Mouse (Mus musculus) small intestine, adult 2 months (tissue): ENCODE results near the gene Tmem120a. TPM values are rescaled to one million over a fixed set of nuclear protein-coding genes. Genes with fewer than 3 reads are reported as not detected.

ENCODE experiments used
- H3K27ac ChIP-seq: fragments of 200-500 bp; 2 replicates; pipeline ENCODE4 v1.5.1; 2012; ENCODE audit warnings: low read depth, low read length, control low read depth, inconsistent platforms; ENCODE audit not compliant: insufficient read depth
- H3K27me3 ChIP-seq: fragments of 200-500 bp; 2 replicates; pipeline ENCODE4 v1.6.1; 2012; ENCODE audit warnings: mild to moderate bottlenecking, moderate library complexity, low read length, inconsistent platforms; ENCODE audit not compliant: control insufficient read depth, insufficient read depth
- H3K36me3 ChIP-seq: fragments of 200-500 bp; 2 replicates; pipeline ENCODE4 v1.6.1; 2012; ENCODE audit warnings: mild to moderate bottlenecking, low read length, control low read depth, inconsistent platforms; ENCODE audit not compliant: control insufficient read depth, insufficient read depth
- H3K4me1 ChIP-seq: fragments of 200-500 bp; 2 replicates; pipeline ENCODE4 v1.6.1; 2012; ENCODE audit warnings: low read length, inconsistent platforms, mixed read lengths; ENCODE audit not compliant: control insufficient read depth, insufficient read depth, insufficient read length
- H3K4me3 ChIP-seq: fragments of 200-500 bp; 2 replicates; pipeline ENCODE4 v1.5.1; 2012; ENCODE audit warnings: low read depth, mild to moderate bottlenecking, control low read depth, inconsistent platforms, low read length, moderate library complexity
- CTCF ChIP-seq: fragments of 200-500 bp; IDR thresholded peaks from 2 replicates; pipeline ENCODE4 v1.5.1; 2012; ENCODE audit warnings: low read depth, mild to moderate bottlenecking, control low read depth, inconsistent platforms, low read length, moderate library complexity, mixed read lengths; ENCODE audit not compliant: insufficient replicate concordance, insufficient read length; ENCODE audit errors: extremely low read depth
- POLR2A ChIP-seq: fragments of 200-500 bp; IDR thresholded peaks from 2 replicates; pipeline ENCODE4 v1.6.1; 2012; ENCODE audit warnings: low read depth, mild to moderate bottlenecking, control low read depth, inconsistent platforms, low read length, moderate library complexity
- WGBS: fragments of 180-500 bp; shearing (Covaris S2); methylation state at CpG from one replicate; pipeline ENCODE4 v1.1.7; 2018; 5-methylcytosine and 5-hydroxymethylcytosine counted together
- polyA plus RNA-seq: library from polyadenylated mRNA; depleted of rRNA; stranded (reverse); fragments of >200 nt; gene quantifications from 2 replicates; pipeline ENCODE4 v1.2.3, GENCODE M21; 2012

The Tmem120a gene
- polyA plus RNA-seq, 1 experiment, result 261 TPM

DNA sequence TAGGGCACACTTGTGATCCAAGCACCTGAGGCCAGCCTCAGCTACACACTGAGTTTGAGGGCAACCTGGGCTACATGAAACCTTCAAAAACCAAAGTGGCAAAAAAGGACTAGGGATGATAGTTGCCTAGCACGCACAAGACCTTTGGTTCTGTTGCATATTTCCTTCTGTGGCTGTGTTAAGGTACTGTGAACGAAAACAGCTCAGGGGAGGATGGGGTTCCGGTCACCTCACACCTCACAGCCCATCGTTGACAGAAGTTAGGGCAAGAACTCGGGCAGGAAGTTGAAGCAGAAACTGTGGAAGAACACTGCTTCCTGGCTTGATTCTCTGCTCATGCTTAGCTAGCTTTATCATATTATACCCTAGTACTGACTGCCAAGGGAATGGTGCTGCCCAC is 34.5 kb downstream of the Tmem120a start:
- H3K36me3 ChIP-seq, result peaks cover 2% of the 10 kb centered on the region
- H3K4me1 ChIP-seq, result peaks cover 20% of the 10 kb centered on the region
- TF ChIP-seq CTCF (no peak), POLR2A (no peak)
- no peak overlapping the region for H3K4me3 ChIP-seq
- H3K27ac ChIP-seq, result no peak overlapping the region
- 88% methylated on average over 5 of the region's 5 CpGs for WGBS
- H3K27me3 ChIP-seq, result no peaks in the 10 kb centered on the region

DNA sequence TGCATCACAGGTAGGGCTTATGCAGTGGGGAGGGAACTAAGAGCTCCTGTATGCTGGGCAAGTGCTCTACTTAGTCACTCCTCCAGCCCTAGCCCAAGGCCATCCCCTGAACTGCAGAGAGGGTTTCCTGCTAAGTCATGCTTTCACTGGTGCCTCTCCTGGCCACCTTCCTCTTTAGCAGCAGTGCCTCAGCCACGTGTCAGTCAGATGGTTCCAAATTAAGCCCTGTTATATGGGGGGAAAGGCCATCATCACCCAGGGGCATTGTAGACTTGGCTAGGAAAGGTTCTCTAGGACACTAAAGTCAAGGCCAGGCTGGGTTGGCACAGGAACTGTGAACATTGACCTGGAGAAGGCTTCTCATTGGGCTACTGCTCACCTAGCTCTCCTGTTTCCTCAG is 36.4 kb downstream of the Tmem120a start:
- Histone ChIP-seq H3K4me3 (no peak overlapping the region), H3K27me3 (no peaks in the 10 kb centered on the region), H3K4me1 (peaks cover 14% of the 10 kb centered on the region), H3K36me3 (peaks cover 2% of the 10 kb centered on the region), H3K27ac (no peak overlapping the region)
- WGBS, result 50% methylated on average over 1 of the region's 1 CpGs
- TF ChIP-seq POLR2A (no peak), CTCF (no peak)

DNA sequence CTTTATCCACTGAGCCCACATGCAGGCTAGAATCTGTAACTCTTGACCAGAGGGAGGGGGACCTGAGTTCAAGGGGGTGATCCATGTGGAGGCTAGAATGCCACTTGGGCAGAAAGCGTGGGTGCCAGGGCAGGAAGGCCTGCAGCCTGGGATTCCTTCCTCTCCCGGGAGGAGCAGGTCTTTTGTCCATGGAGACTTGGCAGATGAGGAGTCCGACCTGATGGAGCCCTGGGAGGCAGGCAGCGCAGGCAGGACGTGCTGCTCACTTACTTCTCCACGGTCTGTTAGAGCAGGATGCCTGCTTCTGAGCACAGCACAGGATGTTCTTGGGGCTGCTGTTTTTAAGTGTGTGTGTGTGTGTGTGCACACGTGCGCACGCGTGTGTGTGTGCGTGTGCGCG is 37.2 kb downstream of the Tmem120a start:
- WGBS, result 95% methylated on average over 13 of the region's 13 CpGs
- Histone ChIP-seq H3K4me1 (peaks cover 15% of the 10 kb centered on the region), H3K36me3 (peaks cover 3% of the 10 kb centered on the region), H3K27me3 (no peaks in the 10 kb centered on the region), H3K27ac (no peak overlapping the region), H3K4me3 (no peak overlapping the region)
- no peak for TF ChIP-seq POLR2A
- no peak for TF ChIP-seq CTCF

DNA sequence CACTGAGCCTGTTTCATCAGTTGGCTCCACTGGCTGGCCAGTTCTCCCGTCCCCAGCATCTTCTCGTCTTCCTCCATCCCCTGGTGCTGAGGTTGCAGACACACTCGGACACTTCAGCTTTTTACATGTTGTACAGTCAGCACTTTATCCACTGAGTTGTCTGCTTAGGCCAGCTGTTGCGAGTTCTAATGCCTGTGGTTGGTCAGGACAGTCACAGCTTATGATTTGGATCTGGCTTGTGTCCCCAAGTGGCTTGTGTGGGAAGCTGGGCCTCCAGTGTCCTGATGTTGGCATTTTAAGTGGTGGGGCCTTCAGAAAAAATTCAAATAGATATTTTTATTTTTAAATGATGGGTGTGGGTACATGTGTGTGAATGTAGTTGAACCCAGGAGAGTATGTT is 38.9 kb downstream of the Tmem120a start:
- Histone ChIP-seq H3K36me3 (peaks cover 9% of the 10 kb centered on the region), H3K4me3 (no peak overlapping the region), H3K4me1 (peaks cover 13% of the 10 kb centered on the region), H3K27me3 (no peaks in the 10 kb centered on the region), H3K27ac (no peak overlapping the region)
- TF ChIP-seq POLR2A, result no peak
- no peak for TF ChIP-seq CTCF
- WGBS, result 90% methylated on average over 4 of the region's 4 CpGs

DNA sequence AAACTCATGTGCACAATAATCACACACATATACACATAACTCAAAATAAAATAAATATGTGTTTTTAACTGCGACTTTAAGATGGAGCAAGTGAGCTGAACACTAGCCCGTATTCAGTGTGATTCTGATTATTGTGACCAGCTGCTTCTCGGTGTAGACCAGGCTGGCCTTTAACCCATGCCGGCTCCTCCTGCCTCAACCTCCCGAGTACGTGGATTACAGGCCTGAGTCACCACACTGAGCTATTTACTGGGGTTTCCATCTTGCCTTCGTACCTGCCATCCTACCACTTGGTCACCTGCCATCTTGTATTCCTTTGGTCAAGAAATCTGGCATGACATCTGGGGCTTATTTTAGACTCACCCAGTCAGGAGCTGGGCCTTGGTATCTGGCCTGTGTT is 40.8 kb downstream of the Tmem120a start:
- WGBS, result 94% methylated on average over 7 of the region's 7 CpGs

DNA sequence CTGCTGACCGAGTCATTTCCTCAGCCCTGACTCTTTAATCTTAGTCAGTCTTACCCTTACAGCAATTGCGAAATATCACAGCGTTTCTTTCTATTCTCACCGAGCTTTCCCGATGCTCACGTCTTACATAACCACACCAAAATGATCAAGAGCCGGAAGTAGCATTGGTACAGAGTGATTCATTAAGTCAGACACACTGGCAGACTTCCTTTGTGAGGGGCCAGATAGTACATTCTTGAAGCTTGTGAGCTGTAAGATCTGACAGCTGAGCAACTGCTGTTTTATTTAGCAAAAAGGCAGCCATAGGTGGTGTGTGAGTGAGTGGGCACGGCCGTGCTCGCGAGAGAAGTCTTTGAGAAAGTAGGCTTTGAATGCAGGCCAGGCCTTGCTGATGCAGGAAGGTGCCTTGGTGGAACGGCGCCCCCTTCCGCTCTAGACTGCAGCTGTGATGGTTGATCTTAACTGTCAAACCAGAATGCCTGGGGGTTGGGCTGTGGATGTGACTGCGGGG is 41.5 kb downstream of the Tmem120a start:
- peak overlapping the region; percentile 56 for H3K27ac ChIP-seq
- peak; percentile 34; the same call in 1 of the 2 replicates for TF ChIP-seq CTCF
- no peak for TF ChIP-seq POLR2A
- H3K4me3 ChIP-seq, result no peak overlapping the region
- no peaks in the 10 kb centered on the region for H3K27me3 ChIP-seq
- peaks cover 8% of the 10 kb centered on the region for H3K4me1 ChIP-seq
- peaks cover 17% of the 10 kb centered on the region for H3K36me3 ChIP-seq
- 49% methylated on average over 15 of the region's 15 CpGs for WGBS

More for the DNA sequence above, 40.8 kb downstream of the Tmem120a start:
- Histone ChIP-seq H3K27me3 (no peaks in the 10 kb centered on the region), H3K4me3 (no peak overlapping the region), H3K4me1 (peaks cover 13% of the 10 kb centered on the region), H3K27ac (no peak overlapping the region), H3K36me3 (peaks cover 17% of the 10 kb centered on the region)
- TF ChIP-seq POLR2A (no peak), CTCF (no peak)

DNA sequence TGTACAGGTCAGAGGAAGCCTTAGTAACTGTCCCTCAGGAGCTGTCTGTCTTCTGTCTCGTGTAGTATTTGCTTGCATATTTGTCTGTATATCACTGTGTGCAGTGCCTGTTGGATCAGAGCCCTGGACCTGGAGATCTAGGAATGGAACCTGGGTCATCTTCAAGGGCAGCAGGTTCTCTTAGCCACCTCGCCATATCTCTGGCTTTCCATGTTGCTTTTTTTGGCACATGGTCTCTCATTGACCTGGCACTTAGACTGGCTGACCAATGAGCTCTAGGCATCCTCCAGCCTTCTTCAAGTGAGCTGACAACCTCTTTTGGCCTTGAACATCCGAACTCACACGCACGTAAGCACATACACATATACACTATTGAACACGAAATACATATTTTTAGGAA is 42.1 kb downstream of the Tmem120a start:
- Histone ChIP-seq H3K27ac (0 out of 2 replicates have a peak overlapping the region, but pooled peaks have one; percentile 28), H3K36me3 (peaks cover 17% of the 10 kb centered on the region), H3K4me3 (no peak overlapping the region), H3K27me3 (no peaks in the 10 kb centered on the region), H3K4me1 (peaks cover 5% of the 10 kb centered on the region)
- TF ChIP-seq POLR2A, result no peak
- no peak for TF ChIP-seq CTCF
- 88% methylated on average over 6 of the region's 6 CpGs for WGBS
